Mouse (Mus musculus): Measurements from ENCODE around the gene Nhej1.

Gene Nhej1

GRCm38 (mm10) chr1:75125418-75125817, 418 bp upstream of the Nhej1 start:
- no peak for DNase-seq

- no peak for DNase-seq
Observed at GRCm38 (mm10) chr1:75122211-75122610, 2.8 kb downstream of the Nhej1 start.

- DNase-seq, result peak in 1 of 2 experiments; percentile 35
Observed at GRCm38 (mm10) chr1:75052091-75052490, 72.9 kb downstream of the Nhej1 start.

DNA sequence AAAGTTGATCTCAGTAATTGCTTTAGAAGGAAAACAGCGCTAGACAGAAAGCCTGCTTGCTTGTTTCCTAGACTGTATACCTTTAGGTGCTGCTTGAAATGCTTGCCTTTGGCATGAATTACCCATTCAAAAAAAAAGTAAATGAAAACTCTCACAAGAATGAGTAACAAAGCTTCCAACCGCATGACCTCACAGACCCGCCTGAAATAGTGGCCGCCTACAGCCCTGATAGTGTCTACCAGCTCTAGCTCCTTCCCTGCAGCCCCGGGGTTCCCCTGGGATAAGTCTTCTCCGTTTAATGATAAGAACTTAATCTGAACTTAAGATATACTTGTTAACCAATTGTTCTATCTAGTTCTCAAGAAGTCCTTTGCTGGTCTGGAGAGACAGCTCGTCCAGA, 73.6 kb downstream of the Nhej1 start:
- no peak for DNase-seq

DNA sequence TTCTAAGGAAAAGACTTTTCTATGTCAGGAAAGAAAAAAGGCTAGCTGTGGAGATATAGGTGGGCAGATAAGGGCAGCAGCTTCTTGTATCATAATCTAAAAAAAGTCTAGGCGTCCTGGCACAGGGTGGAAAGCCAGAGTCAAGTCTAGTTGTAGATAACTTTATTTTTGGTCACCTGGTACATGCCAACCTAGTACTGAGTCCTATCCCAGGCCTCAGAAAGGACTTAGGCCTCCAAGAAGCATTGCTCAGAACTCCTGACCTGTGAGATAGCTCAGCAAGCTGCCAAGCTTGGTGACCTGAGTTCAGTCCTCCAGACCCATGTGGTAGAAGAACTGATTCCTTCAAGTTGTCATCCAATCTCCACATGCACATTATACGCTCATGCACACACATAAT, 76.4 kb downstream of the Nhej1 start:
- DNase-seq, result no peak

GRCm38 (mm10) chr1:75048041-75048440, 77.0 kb downstream of the Nhej1 start:
- peak in 1 of 2 experiments; percentile 7 for DNase-seq

DNA sequence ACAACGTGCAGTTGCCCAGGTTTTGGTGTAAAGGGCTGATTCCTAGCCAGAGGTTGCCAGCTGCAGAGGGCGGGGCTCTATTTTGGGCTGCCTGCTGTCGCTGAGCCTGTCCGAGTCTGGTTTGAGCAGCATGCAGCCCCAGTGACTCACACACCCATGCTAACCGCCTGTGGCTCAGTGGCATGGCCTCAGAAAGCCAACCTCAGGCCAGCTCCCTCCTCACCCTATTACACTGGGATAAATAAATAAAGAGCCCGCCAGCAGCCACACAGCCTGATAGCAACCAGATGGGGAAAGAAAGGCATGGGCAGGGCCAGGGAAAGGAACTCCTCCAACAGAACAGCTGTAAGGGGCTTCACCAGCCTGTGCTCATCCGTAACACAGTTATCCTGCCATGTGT, 84.6 kb downstream of the Nhej1 start:
- DNase-seq, result peak in 1 of 2 experiments; percentile 12

DNA sequence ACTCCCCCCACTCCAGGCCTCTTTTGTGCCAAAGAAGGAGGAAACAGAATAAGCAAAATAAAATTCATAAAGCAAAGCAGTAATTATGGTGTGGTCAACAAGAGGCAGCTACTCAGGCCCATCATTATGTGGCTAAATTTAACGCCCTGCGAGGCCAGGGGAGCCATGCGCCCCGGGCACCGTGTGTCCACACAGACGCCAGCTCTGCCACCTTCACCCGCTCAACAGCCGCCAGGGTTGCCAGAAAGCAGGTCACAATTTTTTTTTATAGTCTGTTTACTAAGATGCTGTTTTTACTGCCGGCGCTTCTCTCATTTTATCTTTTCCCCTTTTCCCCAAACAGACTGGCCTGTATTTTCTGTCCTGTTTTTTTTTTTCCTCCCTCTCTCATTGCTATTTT, 93.0 kb downstream of the Nhej1 start:
- no peak for DNase-seq

DNA sequence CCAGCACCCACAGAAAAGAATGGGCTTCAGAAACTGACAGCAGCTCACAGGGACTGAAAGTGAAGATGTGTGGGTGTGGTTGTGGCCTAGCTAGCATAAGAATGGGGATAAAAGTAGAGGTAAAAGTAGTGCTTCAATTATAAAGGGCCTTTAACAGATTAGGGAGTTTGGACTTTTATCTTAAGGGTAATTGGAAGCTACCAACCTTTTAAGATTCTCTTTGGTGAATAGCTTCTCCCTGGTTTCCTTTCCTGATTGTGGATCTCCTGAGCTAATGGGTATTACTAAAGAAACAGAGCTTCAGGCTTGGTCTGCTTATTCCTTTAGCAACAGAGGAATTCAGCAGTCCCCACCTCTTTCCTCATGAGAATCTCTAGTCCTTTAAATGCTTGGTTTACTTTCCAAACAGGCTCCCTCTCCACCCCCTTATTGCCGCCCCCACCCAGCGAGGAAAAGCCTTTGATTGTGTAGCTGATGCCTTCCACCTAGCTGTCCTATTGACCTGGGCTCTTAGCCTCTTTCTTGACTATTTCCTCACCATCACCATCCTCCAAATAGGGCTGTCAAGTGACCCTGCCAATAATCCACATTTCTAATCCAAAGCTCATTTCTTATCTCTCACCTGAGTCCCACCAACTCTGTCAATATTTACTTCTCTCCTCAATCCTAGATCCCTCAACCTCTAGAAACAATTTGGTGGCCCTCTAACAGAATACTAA, 97.8 kb downstream of the Nhej1 start:
- DNase-seq, result no peak

- no peak for DNase-seq
Observed at GRCm38 (mm10) chr1:75024419-75025199, 100.4 kb downstream of the Nhej1 start.

DNA sequence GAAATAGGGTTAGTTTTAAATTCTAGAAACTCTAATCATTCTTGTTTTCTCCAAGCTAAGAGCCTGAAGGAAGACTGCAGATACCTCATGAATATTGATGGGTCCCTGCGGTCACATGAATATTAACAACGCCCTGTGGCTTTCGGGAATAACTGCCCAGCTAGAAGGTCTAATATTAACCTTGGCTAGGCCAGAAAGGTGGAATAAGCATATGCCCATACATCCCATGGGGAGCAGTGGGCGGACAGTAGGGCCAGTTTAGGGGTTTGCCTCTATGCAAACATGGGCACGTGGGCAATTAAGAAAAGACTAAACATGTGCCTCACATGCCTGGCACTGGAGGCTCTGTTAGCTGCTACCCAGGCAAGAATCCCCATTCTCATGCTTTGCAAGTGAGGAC, 102.8 kb downstream of the Nhej1 start:
- DNase-seq, result no peak

- DNase-seq, result peak; percentile 93 to 94
Observed at GRCm38 (mm10) chr1:75016846-75017245, 108.2 kb downstream of the Nhej1 start.

GRCm38 (mm10) chr1:75015551-75016265, 109.3 kb downstream of the Nhej1 start:
- DNase-seq, result peak; percentile 37 to 46

DNA sequence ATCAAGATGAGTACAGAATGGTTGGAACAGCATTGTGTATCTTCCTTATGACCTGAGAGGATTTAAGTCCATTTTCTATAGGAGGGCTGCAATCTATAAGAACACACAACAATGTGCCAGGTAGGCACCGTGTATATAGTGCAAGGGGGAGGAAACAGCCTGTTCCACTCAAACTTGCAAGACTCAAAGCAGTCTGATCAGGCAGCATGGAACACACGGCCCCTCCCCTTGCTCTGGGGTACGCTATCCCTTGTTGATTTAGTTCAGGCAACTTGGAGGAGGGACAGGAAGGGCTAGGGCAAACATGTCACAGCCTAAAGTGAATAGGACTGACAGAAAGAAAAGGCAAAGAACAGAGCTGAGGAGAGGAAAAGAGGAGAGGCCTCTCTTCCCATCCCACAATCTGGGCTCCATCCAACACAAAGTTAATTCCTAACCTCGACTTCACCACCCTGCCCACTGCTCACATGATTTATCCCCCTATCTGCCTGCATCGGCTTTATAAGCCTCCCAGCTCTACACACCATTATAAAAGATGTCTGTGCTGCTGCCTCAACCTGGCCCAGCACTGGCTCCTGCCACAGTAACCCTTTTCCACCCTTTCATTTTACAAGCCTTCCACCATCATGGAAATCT, 110.7 kb downstream of the Nhej1 start:
- no peak for DNase-seq

DNA sequence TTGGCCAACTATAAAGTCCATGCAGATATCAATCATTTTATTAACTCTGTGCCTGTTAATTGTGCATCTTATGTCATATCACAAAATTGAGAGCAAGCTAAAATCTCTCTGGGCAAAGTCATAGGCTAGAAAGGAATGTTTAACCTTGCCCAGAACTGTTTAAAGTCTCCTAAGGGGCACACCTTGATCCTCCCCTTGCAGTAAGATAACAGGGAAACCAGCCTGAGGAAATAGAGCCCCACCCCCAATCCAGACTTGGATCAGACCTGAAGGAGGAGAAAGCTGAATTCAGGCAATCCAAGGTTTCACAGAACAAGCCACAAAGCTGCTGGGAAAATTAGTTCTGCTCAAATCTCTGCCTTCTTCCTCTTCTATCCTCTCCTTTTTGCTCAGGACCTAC, 114.2 kb downstream of the Nhej1 start:
- no peak for DNase-seq

- no peak for DNase-seq
Observed at GRCm38 (mm10) chr1:75010203-75010602, 114.8 kb downstream of the Nhej1 start.

- DNase-seq, result no peak
Observed at GRCm38 (mm10) chr1:75006016-75006415, 119.0 kb downstream of the Nhej1 start.

DNA sequence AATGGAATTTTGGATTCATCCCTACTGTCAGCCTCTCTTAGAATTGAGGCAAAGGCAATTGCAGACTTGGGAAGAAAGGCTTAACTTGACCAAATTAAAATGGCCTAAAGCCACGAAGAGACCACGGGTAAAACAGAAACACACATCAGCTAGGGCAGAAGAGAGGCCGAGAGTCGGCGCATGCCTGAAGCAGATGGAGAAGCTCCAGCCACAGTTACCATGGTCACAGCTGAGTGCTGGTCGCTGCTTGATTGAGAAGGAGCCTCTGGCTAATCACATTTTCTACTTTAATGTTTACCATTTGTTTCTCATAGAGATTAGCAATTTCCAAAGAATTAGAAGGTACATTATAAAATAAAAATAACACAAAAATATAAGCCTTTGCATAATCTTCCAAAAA, 123.8 kb downstream of the Nhej1 start:
- DNase-seq, result no peak

- peak; percentile 70 to 75 for DNase-seq
Observed at GRCm38 (mm10) chr1:75000496-75000895, 124.5 kb downstream of the Nhej1 start.

DNA sequence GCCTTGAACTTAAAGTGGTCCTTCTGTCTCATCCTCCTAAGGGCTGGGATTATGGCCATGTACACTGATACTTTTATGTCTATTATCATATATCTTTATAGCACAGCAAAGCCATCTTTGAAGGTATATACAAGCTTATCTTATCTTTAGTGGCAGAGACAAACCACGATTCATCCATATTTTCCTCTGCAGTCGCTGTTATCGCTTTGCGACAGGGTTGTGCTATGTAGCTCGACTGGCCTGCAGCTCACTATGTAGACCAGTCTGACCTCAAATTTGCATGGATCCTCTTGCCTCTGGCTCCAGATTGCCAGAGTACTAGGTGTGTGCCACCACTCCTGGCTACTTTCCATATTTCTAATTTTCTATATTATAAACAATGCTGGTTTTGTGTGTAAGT, 125.8 kb downstream of the Nhej1 start:
- no peak for DNase-seq

- DNase-seq, result no peak
Observed at GRCm38 (mm10) chr1:74997231-74997630, 127.8 kb downstream of the Nhej1 start.

- DNase-seq, result no peak
Observed at GRCm38 (mm10) chr1:74977001-74977400, 148.0 kb downstream of the Nhej1 start.

- DNase-seq, result no peak
Observed at GRCm38 (mm10) chr1:74975936-74976335, 149.1 kb downstream of the Nhej1 start.

All from kidney, postnatal 4 days (tissue).